8 mouse cellular contexts compared by ENCODE assay signal in genomic region chr14:79389438-79390264, GRCm38 (mm10). TPM values are rescaled to one million over a fixed set of nuclear protein-coding genes. Genes with fewer than 3 reads are reported as not detected.
DNase-seq lines count a peak whose midpoint lies in the region; ATAC-seq and TF ChIP-seq lines count a peak whose summit lies in the region.

No protein-coding gene starts in this region.

- peak overlapping the region; percentile 95 for H3K27ac ChIP-seq in left cerebral cortex, adult 2 months
- peak overlapping the region; percentile 97 for H3K27ac ChIP-seq in forebrain, embryonic 14.5 days (ENCODE audit: low read depth, low read length)
- H3K27ac ChIP-seq in hindbrain, embryonic 14.5 days: peak overlapping the region; percentile 92
- peak overlapping the region; percentile 97 for H3K27ac ChIP-seq in liver, embryonic 13.5 days
- H3K27ac ChIP-seq in neural tube, embryonic 13.5 days (replicated peaks): peak overlapping the region; percentile 97

- H3K4me1 ChIP-seq in forebrain, embryonic 14.5 days (ENCODE audit: control insufficient read depth, insufficient read depth, low read length): peaks cover 9% of the 10 kb centered on the region
- peaks cover 11% of the 10 kb centered on the region for H3K4me1 ChIP-seq in hindbrain, embryonic 14.5 days (replicated peaks; ENCODE audit: control insufficient read depth, insufficient read depth, low read length)
- H3K4me1 ChIP-seq in liver, embryonic 13.5 days (replicated peaks): peaks cover 40% of the 10 kb centered on the region
- H3K4me1 ChIP-seq in neural tube, embryonic 13.5 days (replicated peaks): peaks cover 20% of the 10 kb centered on the region

- no peak for DNase-seq in left cerebral cortex, adult 2 months (ENCODE audit: extremely low spot score in 1 of 2, low spot score in 2 of 2)
- DNase-seq in left cerebral cortex, adult 8-10 months (ENCODE audit: low spot score in 2 of 2): no peak
- peak; percentile 61 to 64 for DNase-seq in cerebellum, adult 18-20 months
- DNase-seq in forebrain, embryonic 14.5 days (ENCODE audit: low spot score): peak; percentile 25
- peak; percentile 44 for DNase-seq in hindbrain, embryonic 14.5 days (ENCODE audit: low spot score)
- DNase-seq in liver, embryonic 13.5 days: no peak
- no peak for DNase-seq in left cerebral cortex, postnatal 36 days (ENCODE audit: low spot score in 2 of 2)

- H3K9ac ChIP-seq in forebrain, embryonic 14.5 days (ENCODE audit: low read length): peak overlapping the region; percentile 89
- peak overlapping the region; percentile 74 for H3K9ac ChIP-seq in hindbrain, embryonic 14.5 days
- H3K9ac ChIP-seq in liver, embryonic 13.5 days: peak overlapping the region; percentile 98
- peak overlapping the region; percentile 80 for H3K9ac ChIP-seq in neural tube, embryonic 13.5 days

- H3K27me3 ChIP-seq in forebrain, embryonic 14.5 days (replicated peaks; ENCODE audit: control insufficient read depth, insufficient read depth, low read length): no peaks in the 10 kb centered on the region
- H3K27me3 ChIP-seq in hindbrain, embryonic 14.5 days (ENCODE audit: control insufficient read depth, insufficient read depth, low read length): no peaks in the 10 kb centered on the region
- no peaks in the 10 kb centered on the region for H3K27me3 ChIP-seq in liver, embryonic 13.5 days
- no peaks in the 10 kb centered on the region for H3K27me3 ChIP-seq in neural tube, embryonic 13.5 days

- intact Hi-C loops in left cerebral cortex, adult 2 months (cut with DNase I): loop anchor here (5.0 kb wide), 2 partner anchors 52 to 267 kb away; no protein-coding TSS in a partner anchor
- intact Hi-C loops in left cerebral cortex, postnatal 36 days (cut with DNase I): no loop called here

- WGBS in forebrain, embryonic 14.5 days: under 1% methylated on average over 16 of the region's 16 CpGs
- WGBS in hindbrain, embryonic 14.5 days: 2% methylated on average over 16 of the region's 16 CpGs
- 2% methylated on average over 16 of the region's 16 CpGs for WGBS in liver, embryonic 13.5 days (ENCODE audit: insufficient replicate concordance)
- WGBS in neural tube, embryonic 13.5 days: 2% methylated on average over 16 of the region's 16 CpGs

- ATAC-seq in forebrain, embryonic 14.5 days: peak; percentile 4; the same call in 1 of the 2 replicates
- ATAC-seq in hindbrain, embryonic 14.5 days (ENCODE audit: low FRiP score): no peak; the same call in 1 of the 2 replicates
- ATAC-seq in liver, embryonic 13.5 days (ENCODE audit: low read depth): no peak
- peak; percentile 7; the same call in 1 of the 2 replicates for ATAC-seq in neural tube, embryonic 13.5 days (ENCODE audit: low read depth)

- peak overlapping the region; percentile 76 for H3K4me2 ChIP-seq in forebrain, embryonic 14.5 days (ENCODE audit: low read length)
- peak overlapping the region; percentile 65 for H3K4me2 ChIP-seq in hindbrain, embryonic 14.5 days (replicated peaks)
- peak overlapping the region; percentile 92 for H3K4me2 ChIP-seq in liver, embryonic 13.5 days
- peak overlapping the region; percentile 82 for H3K4me2 ChIP-seq in neural tube, embryonic 13.5 days

- peaks cover 8% of the 10 kb centered on the region; the same call in 1 of the 2 replicates for H3K36me3 ChIP-seq in forebrain, embryonic 14.5 days (ENCODE audit: control insufficient read depth, insufficient read depth, low read length)
- H3K36me3 ChIP-seq in hindbrain, embryonic 14.5 days (replicated peaks; ENCODE audit: control insufficient read depth, insufficient read depth): 0 out of 2 replicates have a peak, but pooled peaks cover 4% of the 10 kb centered on the region
- peaks cover 19% of the 10 kb centered on the region for H3K36me3 ChIP-seq in liver, embryonic 13.5 days
- H3K36me3 ChIP-seq in neural tube, embryonic 13.5 days: no peaks in the 10 kb centered on the region

- H3K9me3 ChIP-seq in forebrain, embryonic 14.5 days (replicated peaks; ENCODE audit: control insufficient read depth, low read length): no peaks in the 10 kb centered on the region
- no peaks in the 10 kb centered on the region for H3K9me3 ChIP-seq in hindbrain, embryonic 14.5 days (ENCODE audit: control insufficient read depth, low read length)
- no peaks in the 10 kb centered on the region for H3K9me3 ChIP-seq in liver, embryonic 13.5 days (replicated peaks)
- H3K9me3 ChIP-seq in neural tube, embryonic 13.5 days: no peaks in the 10 kb centered on the region

- TF ChIP-seq CTCF in left cerebral cortex, adult 2 months (IDR thresholded peaks at IDR 0.05): no peak

- peak overlapping the region; percentile 73 for H3K4me3 ChIP-seq in left cerebral cortex, adult 2 months
- peak overlapping the region; percentile 74 for H3K4me3 ChIP-seq in forebrain, embryonic 14.5 days (ENCODE audit: low read depth, low read length)
- peak overlapping the region; percentile 74 for H3K4me3 ChIP-seq in hindbrain, embryonic 14.5 days (replicated peaks; ENCODE audit: low read length)
- peak overlapping the region; percentile 97 for H3K4me3 ChIP-seq in liver, embryonic 13.5 days (replicated peaks)
- H3K4me3 ChIP-seq in neural tube, embryonic 13.5 days: peak overlapping the region; percentile 73

RNA-seq across cellular contexts. Expression of gene Naa16, which starts 0.9 kb away (rescaled TPM):
- total RNA-seq in left cerebral cortex, adult 2 months (2021): 10 to 100 TPM; 12.4 to 15.9 TPM
- total RNA-seq in left cerebral cortex, adult 8-10 months (2022): 10 to 100 TPM; 11.5 to 14.4 (median 13.1) TPM
- polyA plus RNA-seq in forebrain, embryonic 14.5 days (2014; fragmentation: Nextera tagmentation; extraction: Ambion mirVana): 22.9 TPM in 2 replicates
- 12.5 and 15.4 TPM in 2 replicates for polyA plus RNA-seq in hindbrain, embryonic 14.5 days (2014; fragmentation: Nextera tagmentation; extraction: Ambion mirVana)
- polyA plus RNA-seq in liver, embryonic 13.5 days (2015; fragmentation: Nextera tagmentation; extraction: Ambion mirVana): 33.4 and 44.5 TPM in 2 replicates
- polyA plus RNA-seq in neural tube, embryonic 13.5 days (2015; fragmentation: Nextera tagmentation; extraction: Ambion mirVana): 19.2 and 22.3 TPM in 2 replicates
- 10 to 100 TPM in 1 of 2 experiments, 1 to 10 TPM in 1; 9.9 to 17.6 TPM for total RNA-seq in left cerebral cortex, postnatal 36 days (2021)

RNA-seq across cellular contexts. Expression of gene Mtrf1, which starts 7.9 kb away (rescaled TPM):
- total RNA-seq in left cerebral cortex, adult 2 months (2021): 1 to 10 TPM; 5.0 to 6.7 TPM
- 1 to 10 TPM; 6.7 to 7.3 (median 7.0) TPM for total RNA-seq in left cerebral cortex, adult 8-10 months (2022)
- polyA plus RNA-seq in forebrain, embryonic 14.5 days (2014; fragmentation: Nextera tagmentation; extraction: Ambion mirVana): 11.3 and 13.4 TPM in 2 replicates
- polyA plus RNA-seq in hindbrain, embryonic 14.5 days (2014; fragmentation: Nextera tagmentation; extraction: Ambion mirVana): 10.7 and 11.0 TPM in 2 replicates
- 5.7 and 6.8 TPM in 2 replicates for polyA plus RNA-seq in liver, embryonic 13.5 days (2015; fragmentation: Nextera tagmentation; extraction: Ambion mirVana)
- 11.5 and 14.1 TPM in 2 replicates for polyA plus RNA-seq in neural tube, embryonic 13.5 days (2015; fragmentation: Nextera tagmentation; extraction: Ambion mirVana)
- 1 to 10 TPM; 5.1 to 5.5 TPM for total RNA-seq in left cerebral cortex, postnatal 36 days (2021)

RNA-seq across cellular contexts. Expression of gene Kbtbd7, which starts 36.7 kb away (rescaled TPM):
- 10 to 100 TPM; 38.2 to 38.8 TPM for total RNA-seq in left cerebral cortex, adult 2 months (2021)
- total RNA-seq in left cerebral cortex, adult 8-10 months (2022): 10 to 100 TPM; 35.5 to 40.8 (median 37.1) TPM
- polyA plus RNA-seq in forebrain, embryonic 14.5 days (2014; fragmentation: Nextera tagmentation; extraction: Ambion mirVana): 22.9 and 28.1 TPM in 2 replicates
- polyA plus RNA-seq in hindbrain, embryonic 14.5 days (2014; fragmentation: Nextera tagmentation; extraction: Ambion mirVana): 24.5 and 30.6 TPM in 2 replicates
- 3.0 and 3.6 TPM in 2 replicates for polyA plus RNA-seq in liver, embryonic 13.5 days (2015; fragmentation: Nextera tagmentation; extraction: Ambion mirVana)
- polyA plus RNA-seq in neural tube, embryonic 13.5 days (2015; fragmentation: Nextera tagmentation; extraction: Ambion mirVana): 15.6 and 18.0 TPM in 2 replicates
- 10 to 100 TPM; 37.5 to 41.3 TPM for total RNA-seq in left cerebral cortex, postnatal 36 days (2021)

Comparison
In these comparisons a context has a peak if more than half of its experiments do, and no peak if none do; other contexts are left out.
1. DNase-seq: peak in cerebellum, adult 18-20 months (2 of 2), forebrain, embryonic 14.5 days (single experiment) and hindbrain, embryonic 14.5 days (single experiment); none in left cerebral cortex, adult 2 months (0 of 2), left cerebral cortex, adult 8-10 months (0 of 2), liver, embryonic 13.5 days (single experiment) and left cerebral cortex, postnatal 36 days (0 of 2).
2. ATAC-seq: peak in forebrain, embryonic 14.5 days (single experiment) and neural tube, embryonic 13.5 days (single experiment); none in hindbrain, embryonic 14.5 days (single experiment) and liver, embryonic 13.5 days (single experiment).
3. Peak in every context shown above with its lines, with median percentiles within 50 percentile points of each other: H3K27ac ChIP-seq, H3K4me3 ChIP-seq, H3K4me2 ChIP-seq and H3K9ac ChIP-seq.